Mouse (Mus musculus) cerebellum, adult 11-12 months (tissue): Measurements from ENCODE around the gene Olfr578.

Experiments
- DNase-seq: peaks from one replicate; pipeline ENCODE4 v3.0.0; 2022

The Olfr578 gene

GRCm38 (mm10) chr7:102989224-102989623, at the start of gene Olfr578:
TSS of gene Olfr578 (minus strand) at chr7:102989324.
- no peak for DNase-seq

- no peak for DNase-seq
These were observed 48.6 kb upstream of the Olfr578 start, which contains the start of gene Olfr582 for GRCm38 (mm10) chr7:103037724-103038123. TSS of gene Olfr582 (plus strand) at chr7:103038024.

GRCm38 (mm10) chr7:102975843-102976242, 13.3 kb downstream of the Olfr578 start, which contains the start of gene Olfr577:
TSS of gene Olfr577 (minus strand) at chr7:102975943.
- no peak for DNase-seq

- no peak for DNase-seq
These were observed 14.7 kb downstream of the Olfr578 start for GRCm38 (mm10) chr7:102974399-102974798.

- DNase-seq: no peak
These were observed 26.8 kb downstream of the Olfr578 start, which contains the start of gene Olfr576 for GRCm38 (mm10) chr7:102962360-102962759. TSS of gene Olfr576 (plus strand) at chr7:102962660.

GRCm38 (mm10) chr7:102958593-102958992, 30.5 kb downstream of the Olfr578 start, which contains the start of gene Olfr575:
TSS of gene Olfr575 (minus strand) at chr7:102958775.
- no peak for DNase-seq

- DNase-seq: no peak
These were observed 31.0 kb downstream of the Olfr578 start for GRCm38 (mm10) chr7:102958137-102958536.

- no peak for DNase-seq
These were observed 38.4 kb downstream of the Olfr578 start for GRCm38 (mm10) chr7:102950732-102951131.

- no peak for DNase-seq
These were observed 41.0 kb downstream of the Olfr578 start, which contains the start of gene Olfr574 for GRCm38 (mm10) chr7:102948167-102948566. TSS of gene Olfr574 (plus strand) at chr7:102948467.

GRCm38 (mm10) chr7:102943417-102943816, 45.7 kb downstream of the Olfr578 start:
- no peak for DNase-seq

GRCm38 (mm10) chr7:102942475-102942874, 46.6 kb downstream of the Olfr578 start, which contains the start of gene Olfr573-ps1:
TSS of gene Olfr573-ps1 (minus strand) at chr7:102942575.
- no peak for DNase-seq
